Mouse (Mus musculus): ENCODE measurements at regions not wholly inside any gene's neighbourhood (a gene's known extent, or its start where the extent isn't known, plus 50 kb on each side); places are given as distances from the start of the nearest gene placed in this dataset.

- Histone ChIP-seq H3K9me3 (ENCODE audit: control insufficient read depth, low read length) (no peaks in the 10 kb centered on the region), H3K4me1 (ENCODE audit: control insufficient read depth in 2 of 2, insufficient read depth in 2 of 2, low read length in 2 of 2) (peaks cover 0 to 3% of the 10 kb centered on the region in 2 experiments; a peak in 2 of 4 replicates), H3K36me3 (ENCODE audit: control insufficient read depth, insufficient read depth, low read length) (no peaks in the 10 kb centered on the region), H3K4me2 (ENCODE audit: low read length) (no peak overlapping the region), H3K27me3 (ENCODE audit: control insufficient read depth, insufficient read depth, low read length) (no peaks in the 10 kb centered on the region), H3K27ac (replicated peaks in 1 of 2; ENCODE audit: control insufficient read depth in 1 of 2, insufficient read depth in 1 of 2, low read depth in 2 of 2, low read length in 2 of 2) (no peak overlapping the region), H3K9ac (ENCODE audit: low read length) (no peak overlapping the region), H3K4me3 (ENCODE audit: control insufficient read depth in 1 of 2, insufficient read depth in 1 of 2, low read depth in 1 of 2, low read length in 2 of 2) (no peak overlapping the region)
- WGBS, result 71% methylated on average over 4 of the region's 4 CpGs
- ATAC-seq (ENCODE audit: insufficient number of reproducible peaks, insufficient read depth, low FRiP score, low read depth), result no peak
These were observed 61.0 kb upstream of the Tnfsf11 start for GRCm38 (mm10) chr14:78368881-78369280.

GRCm38 (mm10) chr14:78364822-78365221 lies 57.0 kb upstream of the Tnfsf11 start:
- no peak overlapping the region for H3K4me2 ChIP-seq (ENCODE audit: low read length)
- no peak overlapping the region for H3K9ac ChIP-seq (ENCODE audit: low read length)
- H3K4me1 ChIP-seq (ENCODE audit: control insufficient read depth in 2 of 2, insufficient read depth in 2 of 2, low read length in 2 of 2), result peaks cover 0 to 3% of the 10 kb centered on the region in 2 experiments; a peak in 2 of 4 replicates
- no peaks in the 10 kb centered on the region for H3K27me3 ChIP-seq (ENCODE audit: control insufficient read depth, insufficient read depth, low read length)
- H3K9me3 ChIP-seq (ENCODE audit: control insufficient read depth, low read length), result no peaks in the 10 kb centered on the region
- H3K4me3 ChIP-seq (ENCODE audit: control insufficient read depth in 1 of 2, insufficient read depth in 1 of 2, low read depth in 1 of 2, low read length in 2 of 2), result no peak overlapping the region
- no peak for ATAC-seq (ENCODE audit: insufficient number of reproducible peaks, insufficient read depth, low FRiP score, low read depth)
- no peaks in the 10 kb centered on the region for H3K36me3 ChIP-seq (ENCODE audit: control insufficient read depth, insufficient read depth, low read length)
- no peak overlapping the region for H3K27ac ChIP-seq (replicated peaks in 1 of 2; ENCODE audit: control insufficient read depth in 1 of 2, insufficient read depth in 1 of 2, low read depth in 2 of 2, low read length in 2 of 2)

GRCm38 (mm10) chr14:78363123-78363522 lies 55.3 kb upstream of the Tnfsf11 start:
- H3K27me3 ChIP-seq (ENCODE audit: control insufficient read depth, insufficient read depth, low read length), result no peaks in the 10 kb centered on the region
- 55% methylated on average over 5 of the region's 5 CpGs for WGBS
- no peak overlapping the region for H3K4me2 ChIP-seq (ENCODE audit: low read length)
- H3K4me1 ChIP-seq (ENCODE audit: control insufficient read depth in 2 of 2, insufficient read depth in 2 of 2, low read length in 2 of 2), result no peaks in the 10 kb centered on the region; a peak in 1 of 4 replicates
- H3K27ac ChIP-seq (replicated peaks in 1 of 2; ENCODE audit: control insufficient read depth in 1 of 2, insufficient read depth in 1 of 2, low read depth in 2 of 2, low read length in 2 of 2), result no peak overlapping the region
- no peak overlapping the region for H3K4me3 ChIP-seq (ENCODE audit: control insufficient read depth in 1 of 2, insufficient read depth in 1 of 2, low read depth in 1 of 2, low read length in 2 of 2)
- H3K36me3 ChIP-seq (ENCODE audit: control insufficient read depth, insufficient read depth, low read length), result no peaks in the 10 kb centered on the region
- no peaks in the 10 kb centered on the region for H3K9me3 ChIP-seq (ENCODE audit: control insufficient read depth, low read length)
- ATAC-seq (ENCODE audit: insufficient number of reproducible peaks, insufficient read depth, low FRiP score, low read depth), result no peak
- no peak overlapping the region for H3K9ac ChIP-seq (ENCODE audit: low read length)
